Mouse (Mus musculus) C2C12 (cell line): ENCODE results near the gene Mif4gd.

ENCODE experiments used
- CEBPB ChIP-seq: IDR thresholded peaks from one replicate; pipeline ENCODE4 v1.6.1; 2011; ENCODE audit warnings: low read depth, mild to moderate bottlenecking, control low read depth, moderate library complexity
- CTCF ChIP-seq: IDR thresholded peaks from one replicate; pipeline ENCODE4 v1.5.1; 2011; ENCODE audit not compliant: control insufficient read depth, insufficient read depth, insufficient read length
- USF1 ChIP-seq: IDR thresholded peaks from one replicate; pipeline ENCODE4 v1.6.1; 2011; ENCODE audit warnings: low read depth, mild to moderate bottlenecking, control low read depth, moderate library complexity

GRCm38 (mm10) chr11:115634109-115634508, 21.3 kb upstream of the Mif4gd start:
- TF ChIP-seq CTCF (no peak), CEBPB (no peak), USF1 (no peak)
